Mouse (Mus musculus) c-Kit-negative CD71-positive TER-119-positive erythroid progenitor cells, embryonic 14.5 days (primary cell): ENCODE data around the gene Aldoart2.
"Not testable (repeated sequence)": the region's sequence is repeated elsewhere in the genome, so short reads cannot be mapped to it uniquely, and the experiment has no call there.

Source experiments
- DNase-seq: peaks from one replicate; pipeline ENCODE4 v3.0.0-alpha.2; 2013; ENCODE audit warnings: low read depth, low spot score

The Aldoart2 gene

DNA sequence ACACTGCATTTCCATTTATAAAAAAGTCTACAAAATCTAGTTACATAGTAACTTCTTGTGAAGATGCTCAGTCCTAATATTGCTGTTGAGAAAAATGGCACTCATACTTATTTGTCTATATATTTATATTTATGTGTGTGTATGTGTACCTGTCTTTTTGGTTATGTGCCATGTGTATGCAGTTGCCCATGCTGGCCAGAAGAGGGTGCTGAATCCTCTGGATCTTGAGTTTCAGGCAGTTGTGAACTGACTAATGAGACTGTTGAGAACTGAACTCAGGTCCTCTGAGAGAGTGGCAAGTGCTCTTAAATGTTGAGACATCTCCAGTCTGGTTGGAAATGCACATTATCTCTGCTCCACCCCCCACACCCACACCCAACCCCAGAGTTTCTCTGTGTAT, 8.1 kb downstream of the Aldoart2 start:
- DNase-seq = no peak

DNA sequence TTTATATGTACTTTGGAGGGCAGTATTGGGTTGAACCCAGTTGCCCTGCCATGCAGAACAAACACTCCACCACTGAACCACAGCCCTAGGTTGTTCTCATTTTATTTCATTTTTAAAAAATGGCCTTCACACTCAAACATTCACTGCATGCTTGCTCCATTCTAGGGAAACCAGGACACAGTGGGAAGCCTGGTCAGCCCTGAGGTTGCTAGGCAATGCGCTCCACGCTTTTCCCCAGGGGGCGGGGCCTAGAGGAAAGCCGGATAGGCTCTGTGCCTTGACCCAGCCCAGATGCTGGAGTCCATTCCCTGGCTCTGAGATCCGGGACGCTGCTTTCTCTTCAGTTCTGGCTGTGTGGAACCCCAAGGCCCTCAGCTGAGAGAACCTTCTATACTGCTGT, 8.8 kb downstream of the Aldoart2 start:
- DNase-seq = no peak

DNA sequence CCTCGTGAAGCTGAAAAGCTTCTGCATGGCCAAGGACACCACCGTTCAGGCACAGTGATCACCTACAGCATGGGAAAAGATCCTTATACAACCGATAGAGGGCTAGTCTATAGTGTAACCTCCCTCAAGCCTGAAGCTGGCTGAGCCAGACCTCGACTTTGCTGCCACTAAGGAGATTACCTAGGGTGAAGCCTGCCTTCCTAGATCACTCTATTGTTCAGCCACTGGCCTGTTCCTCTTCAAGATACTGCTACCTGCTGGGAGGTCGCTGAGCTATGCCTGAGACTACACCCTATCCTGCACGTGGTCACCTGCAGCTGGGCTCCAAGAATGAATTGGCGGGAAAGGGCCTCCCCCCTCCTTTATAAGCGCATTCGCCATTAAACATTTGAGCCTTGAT, 21.9 kb downstream of the Aldoart2 start:
- not testable (repeated sequence) for DNase-seq

DNA sequence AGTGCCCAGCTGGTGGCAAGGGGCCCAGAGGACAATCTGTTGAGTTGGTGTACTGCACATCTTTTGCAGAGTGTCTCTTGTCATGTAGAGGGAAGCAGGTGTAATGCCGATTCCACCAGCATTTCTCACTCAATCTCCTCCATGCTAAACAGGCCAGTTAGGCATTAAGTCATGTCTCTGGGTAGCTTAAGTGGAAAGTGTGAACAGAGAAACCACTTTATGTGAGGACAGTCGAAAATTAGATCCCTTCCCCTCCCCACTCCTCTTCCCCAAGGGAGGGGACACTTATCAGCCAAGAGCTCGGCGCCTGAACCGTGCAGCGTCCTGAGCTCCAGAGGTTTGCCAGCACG, 33.5 kb downstream of the Aldoart2 start:
- no peak for DNase-seq

DNA sequence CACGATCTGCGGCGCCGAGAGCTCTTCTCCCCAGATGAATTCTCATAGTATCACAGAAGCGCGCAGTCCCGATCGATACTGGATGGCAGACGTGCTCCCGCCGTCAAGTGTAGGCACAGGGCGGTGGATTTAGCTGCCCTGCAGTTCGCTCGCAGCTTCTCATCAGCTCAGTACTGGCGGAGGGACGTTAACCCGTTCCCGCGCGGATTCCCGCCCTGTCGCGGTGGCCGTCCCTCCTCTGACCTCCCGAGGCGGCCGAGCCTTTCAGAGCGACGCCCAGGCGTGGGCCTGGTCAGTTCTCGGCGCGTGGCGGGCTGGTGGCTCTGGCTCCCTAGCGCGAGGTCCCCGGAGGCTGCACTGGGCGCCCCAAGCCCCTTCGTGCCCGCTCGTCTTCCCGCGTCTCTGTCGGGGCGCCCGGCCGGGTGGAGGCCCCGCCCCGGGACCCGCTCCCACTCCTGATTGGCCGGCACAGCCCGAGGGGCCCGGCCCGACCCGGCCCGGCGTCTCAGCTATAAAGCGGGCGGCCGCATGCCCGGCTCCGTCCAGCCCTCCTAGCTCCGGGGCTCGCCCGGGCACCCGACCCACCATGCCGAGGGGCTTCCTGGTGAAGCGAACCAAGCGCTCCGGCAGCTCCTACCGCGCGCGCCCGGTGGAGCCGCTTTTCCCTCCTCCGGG, 34.0 kb downstream of the Aldoart2 start, which contains the start of gene Insm2:
Insm2 (plus strand) TSS at position 541 of the 675 bp plus-strand sequence.
- no peak for DNase-seq

DNA sequence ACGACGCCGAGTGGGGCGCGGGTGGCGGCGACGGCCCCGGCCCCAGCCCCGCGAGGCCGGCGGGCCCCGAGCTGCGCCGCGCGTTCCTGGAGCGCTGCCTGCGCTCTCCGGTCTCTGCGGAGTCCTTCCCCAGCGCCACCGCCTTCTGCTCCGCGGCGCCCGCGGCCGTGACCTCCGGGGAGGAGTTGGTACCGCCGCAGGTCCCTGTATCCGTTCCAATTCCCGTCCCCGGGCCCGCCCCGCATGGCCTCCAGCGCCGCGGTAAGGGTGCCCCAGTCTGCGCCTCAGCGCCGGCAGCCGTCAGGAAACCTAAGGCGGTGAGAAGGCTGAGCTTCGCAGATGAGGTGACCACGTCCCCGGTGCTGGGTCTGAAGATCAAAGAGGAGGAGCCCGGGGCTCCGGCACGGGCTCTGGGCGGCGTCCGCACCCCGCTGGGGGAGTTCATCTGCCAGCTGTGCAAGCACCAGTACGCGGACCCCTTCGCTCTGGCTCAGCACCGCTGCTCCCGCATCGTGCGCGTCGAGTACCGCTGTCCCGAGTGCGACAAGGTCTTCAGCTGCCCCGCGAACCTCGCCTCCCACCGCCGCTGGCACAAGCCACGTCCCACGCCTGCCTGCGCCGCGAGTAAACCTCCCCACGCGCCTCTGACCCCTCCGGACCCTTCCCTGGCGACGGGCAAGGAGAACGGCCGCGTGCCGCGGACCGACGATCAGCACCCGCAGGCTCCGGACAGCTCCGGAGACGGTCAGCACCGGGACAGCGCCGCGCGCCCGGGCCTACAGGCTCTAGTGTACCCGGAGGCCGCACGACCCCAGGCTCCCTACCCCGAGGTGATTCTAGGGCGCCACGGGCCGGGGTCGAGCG, 34.8 kb downstream of the Aldoart2 start:
- DNase-seq = no peak

DNA sequence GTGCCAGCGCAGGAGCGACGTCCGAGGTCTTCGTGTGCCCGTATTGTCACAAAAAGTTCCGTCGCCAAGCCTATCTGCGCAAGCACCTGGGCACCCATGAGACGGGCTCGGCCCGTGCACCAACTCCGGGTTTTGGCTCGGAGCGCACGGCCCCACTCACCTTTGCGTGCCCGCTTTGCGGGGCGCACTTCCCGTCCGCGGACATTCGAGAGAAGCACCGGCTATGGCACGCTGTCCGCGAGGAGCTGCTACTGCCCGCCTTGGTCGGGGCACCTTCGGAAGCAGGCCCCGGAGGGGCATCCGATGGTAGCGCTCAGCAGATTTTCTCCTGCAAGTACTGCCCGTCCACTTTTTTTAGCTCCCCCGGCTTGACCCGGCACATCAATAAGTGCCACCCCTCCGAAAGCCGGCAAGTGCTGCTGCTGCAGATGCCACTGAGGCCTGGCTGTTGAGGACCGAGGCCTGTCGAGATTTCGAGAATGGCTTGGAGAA, 35.5 kb downstream of the Aldoart2 start:
- DNase-seq = no peak

DNA sequence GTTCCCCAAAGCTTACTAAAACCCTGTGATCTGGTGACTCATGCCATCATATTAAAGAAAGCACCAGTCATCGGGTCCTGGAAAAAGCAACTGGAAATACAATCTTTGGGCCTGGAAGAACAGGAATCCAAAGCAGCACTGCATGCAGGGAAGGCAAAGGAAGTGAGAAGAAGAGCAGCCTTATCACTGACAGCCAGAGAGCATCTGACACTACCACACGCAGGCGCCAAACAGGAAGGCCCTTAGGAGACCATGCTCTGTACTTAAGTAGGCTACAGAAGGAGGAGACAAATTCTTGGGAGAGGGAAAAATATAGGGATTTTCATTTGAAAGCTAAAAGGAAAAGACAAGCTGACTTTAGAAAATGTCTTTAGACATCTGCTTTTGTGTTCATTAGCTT, 39.4 kb downstream of the Aldoart2 start:
- DNase-seq = no peak

DNA sequence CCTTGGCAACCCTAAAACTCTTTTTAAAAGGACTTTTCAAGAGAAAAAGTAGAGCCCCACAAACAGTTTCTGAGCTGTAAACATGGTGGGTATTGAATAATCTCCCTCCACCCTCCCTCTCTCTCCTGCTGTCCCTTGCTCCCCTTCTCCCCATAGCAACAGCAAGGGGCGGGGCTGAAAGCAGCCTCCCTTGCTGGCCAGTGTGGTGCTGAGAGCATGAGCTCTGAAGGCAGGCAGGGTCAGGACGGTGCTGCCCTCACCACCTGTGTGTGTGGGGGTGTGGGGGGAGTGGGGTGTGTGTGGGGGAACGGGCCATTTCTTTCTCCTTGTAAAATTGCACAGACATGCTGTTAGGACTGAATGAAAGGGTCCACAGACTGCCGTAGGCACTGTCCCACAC, 42.9 kb downstream of the Aldoart2 start:
- DNase-seq = no peak

DNA sequence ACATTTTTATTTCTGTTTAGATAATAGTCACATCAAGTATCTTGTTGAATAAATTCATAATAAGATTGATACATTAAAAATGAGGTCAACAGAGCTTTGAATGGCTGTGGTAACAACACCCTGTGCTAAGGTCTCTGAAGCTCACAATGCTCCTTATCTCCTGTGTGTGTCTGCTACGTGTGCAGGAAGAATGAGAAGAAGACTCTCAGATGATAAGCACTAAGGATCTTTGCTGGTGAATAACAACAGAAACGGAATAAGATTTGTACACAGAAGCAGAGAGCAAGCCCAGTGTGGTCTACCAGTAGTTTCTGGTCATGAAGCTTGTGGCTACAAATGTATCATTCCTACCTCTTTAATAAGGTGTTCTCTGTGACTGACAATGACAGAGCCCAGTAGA, 45.8 kb downstream of the Aldoart2 start:
- DNase-seq = no peak
